Mouse (Mus musculus) heart, postnatal 0 days (tissue): Measurements from ENCODE around the gene Vwa3a. TPM values are rescaled to one million over a fixed set of nuclear protein-coding genes. Genes with fewer than 3 reads are reported as not detected.

Experiments
- ATAC-seq: fragments of 200-750 bp; cut with Nextera tagmentation; 2 replicates; pipeline ENCODE4 v1.8.0; 2017; ENCODE audit warnings: low read depth, moderate number of reproducible peaks, moderate library complexity; ENCODE audit not compliant: insufficient read depth
- DNase-seq: peaks from one replicate; pipeline ENCODE4 v3.0.0-alpha.2; 2016; ENCODE audit warnings: low spot score
- H3K27ac ChIP-seq: fragments of 300-500 bp; sonication (generic); 2 replicates; pipeline ENCODE4 v1.5.1; 2014; ENCODE audit warnings: low read depth, mild to moderate bottlenecking
- H3K27me3 ChIP-seq: fragments of 300-500 bp; sonication (generic); 2 replicates; pipeline ENCODE4 v1.6.1; 2014; ENCODE audit warnings: low read length, mixed read lengths; ENCODE audit not compliant: control insufficient read depth, insufficient read depth
- H3K36me3 ChIP-seq: fragments of 300-500 bp; sonication (generic); replicated peaks from 2 replicates; pipeline ENCODE4 v1.6.1; 2014; ENCODE audit warnings: low read length, mixed read lengths; ENCODE audit not compliant: control insufficient read depth, insufficient read depth
- H3K4me1 ChIP-seq: fragments of 300-500 bp; sonication (generic); 2 replicates; pipeline ENCODE4 v1.6.1; 2014; ENCODE audit warnings: antibody characterized with exemption; ENCODE audit not compliant: control insufficient read depth, insufficient read depth
- H3K4me2 ChIP-seq: fragments of 300-500 bp; sonication (generic); 2 replicates; pipeline ENCODE4 v1.6.1; 2014; ENCODE audit warnings: low read depth, mild to moderate bottlenecking, low read length, moderate library complexity
- H3K4me3 ChIP-seq: fragments of 300-500 bp; sonication (generic); 2 replicates; pipeline ENCODE4 v1.5.1; 2014; ENCODE audit warnings: low read depth, low read length
- H3K9ac ChIP-seq: fragments of 300-500 bp; sonication (generic); replicated peaks from 2 replicates; pipeline ENCODE4 v1.6.1; 2014; ENCODE audit warnings: low read depth, low read length, mixed read lengths
- H3K9me3 ChIP-seq: fragments of 300-500 bp; sonication (generic); replicated peaks from 2 replicates; pipeline ENCODE4 v1.6.1; 2016; ENCODE audit warnings: low read length; ENCODE audit not compliant: control insufficient read depth
- CTCF ChIP-seq: IDR thresholded peaks from 2 replicates; pipeline ENCODE4 v1.5.1; 2016; ENCODE audit warnings: antibody characterized with exemption, control low read depth, low read depth
- EP300 ChIP-seq: IDR thresholded peaks from 2 replicates; pipeline ENCODE4 v1.6.1; 2016; ENCODE audit warnings: antibody characterized with exemption, low read depth
- WGBS: fragments of 180-500 bp; shearing (Covaris S2); extraction: QIAGEN DNeasy Blood & Tissue Kit; methylation state at CpG from one replicate; pipeline ENCODE4 v1.1.7; 2014; 5-methylcytosine and 5-hydroxymethylcytosine counted together
- polyA plus RNA-seq: library from polyadenylated mRNA; unstranded; fragments of >200 nt; fragmentation: Nextera tagmentation; extraction: Ambion mirVana; gene quantifications from 2 replicates; pipeline ENCODE4 v1.2.1, GENCODE M21; 2015
- total RNA-seq: library from RNA; depleted of rRNA; stranded (reverse); fragments of >200 nt; gene quantifications from 2 replicates; pipeline ENCODE4 v1.2.3, GENCODE M21; 2014; ENCODE audit warnings: low replicate concordance

The Vwa3a gene
- total and polyA plus RNA-seq, 2 experiments from 2014 or later, result 0.04 to 1.1 TPM

GRCm38 (mm10) chr7:120830431-120831381 lies 91.6 kb downstream of the Vwa3a start:
- no peak for TF ChIP-seq CTCF
- peak; percentile 26; the same call in 1 of the 2 replicates for TF ChIP-seq EP300
- peaks cover 8% of the 10 kb centered on the region for H3K4me1 ChIP-seq
- H3K27ac ChIP-seq, result peak overlapping the region; percentile 88
- DNase-seq (peak; percentile 77), ATAC-seq (peak; percentile 65)
- peak overlapping the region; percentile 60 for H3K4me3 ChIP-seq
- H3K36me3 ChIP-seq, result no peaks in the 10 kb centered on the region
- WGBS, result under 1% methylated on average over 45 of the region's 46 CpGs
- H3K4me2 ChIP-seq, result peak overlapping the region; percentile 87
- no peaks in the 10 kb centered on the region for H3K27me3 ChIP-seq
- peak overlapping the region; percentile 54 for H3K9ac ChIP-seq
- H3K9me3 ChIP-seq, result no peaks in the 10 kb centered on the region

GRCm38 (mm10) chr7:120834426-120834825 lies 95.3 kb downstream of the Vwa3a start:
- H3K27ac ChIP-seq, result peak overlapping the region; percentile 61; the same call in 1 of the 2 replicates
- H3K4me3 ChIP-seq, result peak overlapping the region; percentile 82
- peak overlapping the region; percentile 74 for H3K4me2 ChIP-seq
- DNase-seq (no peak), ATAC-seq (no peak)
- TF ChIP-seq EP300, result no peak
- no peak for TF ChIP-seq CTCF
- no peaks in the 10 kb centered on the region for H3K36me3 ChIP-seq
- H3K9ac ChIP-seq, result peak overlapping the region; percentile 18; the same call in 1 of the 2 replicates
- peaks cover 8% of the 10 kb centered on the region for H3K4me1 ChIP-seq
- H3K27me3 ChIP-seq, result no peaks in the 10 kb centered on the region
- WGBS, result 46% methylated on average over 6 of the region's 6 CpGs
- H3K9me3 ChIP-seq, result no peaks in the 10 kb centered on the region

- Histone ChIP-seq H3K4me3 (peak overlapping the region; percentile 82), H3K27me3 (no peaks in the 10 kb centered on the region), H3K4me2 (peak overlapping the region; percentile 74), H3K9me3 (no peaks in the 10 kb centered on the region), H3K36me3 (no peaks in the 10 kb centered on the region), H3K9ac (peak overlapping the region; percentile 18; the same call in 1 of the 2 replicates), H3K4me1 (peaks cover 5% of the 10 kb centered on the region), H3K27ac (peak overlapping the region; percentile 61)
- ATAC-seq (peak; percentile 73), DNase-seq (peak; percentile 89)
- TF ChIP-seq CTCF (no peak), EP300 (no peak)
- 10% methylated on average over 14 of the region's 14 CpGs for whole genome bisulfite sequencing
Measured at GRCm38 (mm10) chr7:120834863-120835372, 95.8 kb downstream of the Vwa3a start.

GRCm38 (mm10) chr7:120835449-120836359 lies 96.6 kb downstream of the Vwa3a start:
- Histone ChIP-seq H3K36me3 (no peaks in the 10 kb centered on the region), H3K27me3 (no peaks in the 10 kb centered on the region), H3K9me3 (no peaks in the 10 kb centered on the region), H3K9ac (peak overlapping the region; percentile 59), H3K4me3 (peak overlapping the region; percentile 82), H3K27ac (peak overlapping the region; percentile 72), H3K4me1 (no peaks in the 10 kb centered on the region; the same call in 1 of the 2 replicates), H3K4me2 (peak overlapping the region; percentile 74)
- TF ChIP-seq EP300 (peak; percentile 69; the same call in 1 of the 2 replicates), CTCF (peak; percentile 95)
- under 1% methylated on average over 41 of the region's 41 CpGs for WGBS
- DNase-seq (peak; percentile 86), ATAC-seq (peak; percentile 88)

- H3K4me3 ChIP-seq, result peak overlapping the region; percentile 82
- no peak overlapping the region for H3K27ac ChIP-seq
- DNase-seq (no peak), ATAC-seq (no peak)
- WGBS, result 7% methylated on average over 12 of the region's 12 CpGs
- H3K4me2 ChIP-seq, result peak overlapping the region; percentile 74
- no peak for TF ChIP-seq EP300
- no peak for TF ChIP-seq CTCF
- no peaks in the 10 kb centered on the region; the same call in 1 of the 2 replicates for H3K4me1 ChIP-seq
- no peaks in the 10 kb centered on the region for H3K9me3 ChIP-seq
- H3K9ac ChIP-seq, result peak overlapping the region; percentile 59; the same call in 1 of the 2 replicates
- no peaks in the 10 kb centered on the region for H3K36me3 ChIP-seq
- H3K27me3 ChIP-seq, result no peaks in the 10 kb centered on the region
Measured at GRCm38 (mm10) chr7:120836361-120836760, 97.2 kb downstream of the Vwa3a start.
